Mouse (Mus musculus) lung, embryonic 16.5 days (tissue): ENCODE measurements around the gene Hacd2. TPM values are rescaled to one million over a fixed set of nuclear protein-coding genes. Genes with fewer than 3 reads are reported as not detected.

ENCODE experiments used
- ATAC-seq: fragments of 200-750 bp; cut with Nextera tagmentation; 2 replicates; pipeline ENCODE4 v1.8.0; 2017; ENCODE audit warnings: low read depth, mild to moderate bottlenecking, moderate library complexity
- H3K27ac ChIP-seq: fragments of 300-500 bp; sonication (generic); 2 replicates; pipeline ENCODE4 v1.5.1; 2014; ENCODE audit warnings: mild to moderate bottlenecking, control low read depth, low read length
- H3K27me3 ChIP-seq: fragments of 300-500 bp; sonication (generic); 2 replicates; pipeline ENCODE4 v1.6.1; 2014; ENCODE audit warnings: low read depth, low read length, mixed read lengths; ENCODE audit not compliant: control insufficient read depth, insufficient read depth
- H3K36me3 ChIP-seq: fragments of 300-500 bp; sonication (generic); 2 replicates; pipeline ENCODE4 v1.6.1; 2014; ENCODE audit warnings: low read length; ENCODE audit not compliant: control insufficient read depth, insufficient read depth
- H3K4me1 ChIP-seq: fragments of 300-500 bp; sonication (generic); replicated peaks from 2 replicates; pipeline ENCODE4 v1.6.1; 2014; ENCODE audit warnings: low read length, mixed read lengths; ENCODE audit not compliant: control insufficient read depth, insufficient read depth
- H3K4me2 ChIP-seq: fragments of 300-500 bp; sonication (generic); 2 replicates; pipeline ENCODE4 v1.6.1; 2014; ENCODE audit warnings: low read depth, low read length, control low read depth
- H3K4me3 ChIP-seq: fragments of 300-500 bp; sonication (generic); 2 replicates; pipeline ENCODE4 v1.5.1; 2014; ENCODE audit warnings: mild to moderate bottlenecking, low read length, control low read depth
- H3K9ac ChIP-seq: fragments of 300-500 bp; sonication (generic); 2 replicates; pipeline ENCODE4 v1.6.1; 2014; ENCODE audit warnings: low read length, control low read depth
- H3K9me3 ChIP-seq: fragments of 300-500 bp; sonication (generic); 2 replicates; pipeline ENCODE4 v1.6.1; 2016; ENCODE audit warnings: low read length; ENCODE audit not compliant: control insufficient read depth
- WGBS: fragments of 180-500 bp; shearing (Covaris S2); extraction: QIAGEN DNeasy Blood & Tissue Kit; methylation state at CpG from one replicate; pipeline ENCODE4 v1.1.7; 2014; 5-methylcytosine and 5-hydroxymethylcytosine counted together
- polyA plus RNA-seq: library from polyadenylated mRNA; unstranded; fragments of >200 nt; fragmentation: Nextera tagmentation; extraction: Ambion mirVana; gene quantifications from 2 replicates; pipeline ENCODE4 v1.2.1, GENCODE M21; 2015

Gene Hacd2
- polyA plus RNA-seq, 1 experiment from 2014 or later = 78.2 TPM

DNA sequence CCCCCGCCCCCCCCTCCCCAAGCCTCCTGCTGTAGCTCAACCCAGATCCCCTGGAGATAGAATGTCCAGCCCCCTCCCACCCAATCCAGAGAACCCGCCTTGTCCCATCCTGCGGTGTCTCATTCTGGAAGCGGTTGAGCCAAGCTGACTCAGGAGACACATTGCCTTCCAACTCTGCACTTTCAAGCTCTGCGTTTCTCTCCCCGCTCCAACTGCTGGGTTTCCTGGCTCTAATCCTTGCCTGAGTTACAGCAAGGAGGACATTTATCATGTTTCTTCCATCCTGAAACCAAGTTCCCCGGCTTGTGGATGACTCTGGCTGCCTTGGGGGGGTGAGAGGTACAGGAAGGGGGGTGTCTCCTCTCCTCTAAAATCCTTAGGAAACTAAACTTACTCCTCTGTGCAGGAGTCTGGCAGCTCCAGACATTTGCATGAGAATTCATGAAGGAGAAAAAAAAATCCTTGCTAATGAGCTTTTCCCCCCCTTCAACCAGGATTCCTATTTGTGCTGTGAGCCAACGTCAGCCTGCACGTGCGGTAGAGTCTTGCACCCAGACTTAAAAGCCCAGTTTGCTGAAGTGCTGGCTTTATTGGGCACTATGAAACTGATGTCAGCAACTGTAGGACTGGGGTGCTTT, 21.2 kb upstream of the Hacd2 start:
- no peak for ATAC-seq
- Histone ChIP-seq H3K4me1 (peaks cover 16% of the 10 kb centered on the region), H3K9ac (no peak overlapping the region), H3K27me3 (no peaks in the 10 kb centered on the region), H3K4me2 (no peak overlapping the region), H3K36me3 (peaks cover 8% of the 10 kb centered on the region), H3K4me3 (no peak overlapping the region), H3K9me3 (no peaks in the 10 kb centered on the region), H3K27ac (no peak overlapping the region)
- WGBS = 18% methylated on average over 10 of the region's 10 CpGs

GRCm38 (mm10) chr16:35004356-35004755, 17.9 kb upstream of the Hacd2 start:
- WGBS = 61% methylated on average over 5 of the region's 5 CpGs
- no peak for ATAC-seq
- H3K9ac ChIP-seq = no peak overlapping the region

DNA sequence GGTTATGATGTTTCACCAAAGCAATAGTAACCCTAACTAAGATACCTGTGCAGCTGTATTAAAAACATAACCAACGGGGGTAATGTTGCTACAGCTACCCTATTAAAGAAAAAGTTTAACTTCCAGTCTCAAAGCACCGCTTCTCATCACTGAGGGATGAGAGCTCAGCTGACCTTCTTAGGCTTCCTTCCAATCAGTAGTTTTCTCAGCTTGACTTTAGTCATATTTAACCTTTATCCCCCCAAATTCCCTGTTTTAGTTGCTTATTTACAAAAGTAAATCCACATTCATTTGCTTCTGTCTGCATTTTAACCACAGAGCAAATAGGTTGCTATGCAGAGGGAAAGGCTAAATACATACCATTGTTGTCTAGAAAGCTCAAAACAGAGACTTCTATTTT, 17.5 kb upstream of the Hacd2 start:
- no peak overlapping the region for H3K4me2 ChIP-seq
- H3K4me3 ChIP-seq = no peak overlapping the region
- no peaks in the 10 kb centered on the region for H3K9me3 ChIP-seq
- H3K9ac ChIP-seq = no peak overlapping the region
- no peak overlapping the region for H3K27ac ChIP-seq
- no peak for ATAC-seq
- WGBS = 66% methylated on average over 2 of the region's 2 CpGs
- H3K36me3 ChIP-seq = 0 out of 2 replicates have a peak, but pooled peaks cover 4% of the 10 kb centered on the region
- H3K27me3 ChIP-seq = no peaks in the 10 kb centered on the region
- H3K4me1 ChIP-seq = peaks cover 3% of the 10 kb centered on the region

More at GRCm38 (mm10) chr16:35004356-35004755, 17.9 kb upstream of the Hacd2 start:
- Histone ChIP-seq H3K27me3 (no peaks in the 10 kb centered on the region), H3K36me3 (0 out of 2 replicates have a peak, but pooled peaks cover 4% of the 10 kb centered on the region), H3K27ac (no peak overlapping the region), H3K4me3 (no peak overlapping the region), H3K4me1 (peaks cover 3% of the 10 kb centered on the region), H3K9me3 (no peaks in the 10 kb centered on the region), H3K4me2 (no peak overlapping the region)

DNA sequence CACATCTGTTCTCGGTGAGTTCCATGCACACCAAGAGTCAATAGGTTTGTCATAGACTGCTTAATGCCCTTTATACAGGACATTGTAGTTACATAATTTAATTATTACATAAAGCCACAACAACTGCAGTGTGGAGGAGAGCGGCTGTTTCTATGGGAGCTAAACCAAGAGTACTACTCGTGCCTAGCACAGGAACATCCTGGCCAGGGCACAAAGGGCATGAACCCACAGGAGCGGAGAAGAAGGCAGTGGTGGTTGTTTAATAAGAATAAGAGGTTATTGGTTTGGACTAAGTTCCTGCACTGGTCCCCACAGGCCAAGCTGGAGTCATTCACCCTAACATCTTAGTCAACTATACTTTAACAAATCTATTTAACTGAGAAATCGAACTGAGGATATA, 16.0 kb upstream of the Hacd2 start:
- no peaks in the 10 kb centered on the region for H3K27me3 ChIP-seq
- H3K4me2 ChIP-seq = no peak overlapping the region
- H3K4me1 ChIP-seq = no peaks in the 10 kb centered on the region; the same call in 1 of the 2 replicates
- H3K9ac ChIP-seq = no peak overlapping the region
- no peak overlapping the region for H3K27ac ChIP-seq
- no peaks in the 10 kb centered on the region for H3K9me3 ChIP-seq
- no peak for ATAC-seq
- H3K4me3 ChIP-seq = no peak overlapping the region
- WGBS = 80% methylated on average over 5 of the region's 5 CpGs
- H3K36me3 ChIP-seq = 0 out of 2 replicates have a peak, but pooled peaks cover 4% of the 10 kb centered on the region

GRCm38 (mm10) chr16:35007361-35007760, 14.9 kb upstream of the Hacd2 start:
- Histone ChIP-seq H3K4me2 (no peak overlapping the region), H3K9ac (no peak overlapping the region), H3K9me3 (no peaks in the 10 kb centered on the region), H3K4me3 (no peak overlapping the region), H3K27ac (no peak overlapping the region), H3K36me3 (0 out of 2 replicates have a peak, but pooled peaks cover under 1% of the 10 kb centered on the region), H3K27me3 (no peaks in the 10 kb centered on the region), H3K4me1 (no peaks in the 10 kb centered on the region; the same call in 1 of the 2 replicates)
- ATAC-seq = no peak
- WGBS = 43% methylated on average over 1 of the region's 1 CpGs

- Histone ChIP-seq H3K4me3 (no peak overlapping the region), H3K4me1 (no peaks in the 10 kb centered on the region; the same call in 1 of the 2 replicates), H3K36me3 (no peaks in the 10 kb centered on the region), H3K9me3 (no peaks in the 10 kb centered on the region), H3K27ac (no peak overlapping the region), H3K9ac (no peak overlapping the region), H3K27me3 (no peaks in the 10 kb centered on the region), H3K4me2 (no peak overlapping the region)
- ATAC-seq = peak; percentile 56; the same call in 1 of the 2 replicates
Measured at GRCm38 (mm10) chr16:35008447-35008846, 13.8 kb upstream of the Hacd2 start.

DNA sequence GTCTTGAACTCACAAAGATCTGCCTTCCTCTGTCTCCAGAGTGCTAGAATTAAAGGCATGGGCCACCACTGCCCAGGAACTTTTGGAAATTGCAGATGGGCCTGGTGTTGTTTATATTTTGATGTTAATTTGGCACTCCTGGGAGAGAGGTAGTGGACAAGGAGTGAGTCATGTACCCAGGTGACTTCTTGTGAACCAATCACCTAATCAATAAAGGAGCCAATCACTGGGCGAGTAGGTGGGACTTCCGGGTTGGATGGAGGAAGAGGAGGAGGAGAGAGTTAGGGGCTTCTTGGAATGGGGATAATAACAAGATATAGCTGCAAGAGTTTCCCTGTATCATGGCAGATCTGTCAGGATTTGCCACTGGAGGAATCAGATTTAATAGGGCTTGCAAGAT, 8.7 kb upstream of the Hacd2 start:
- Histone ChIP-seq H3K9ac (no peak overlapping the region), H3K4me1 (no peaks in the 10 kb centered on the region; the same call in 1 of the 2 replicates), H3K36me3 (no peaks in the 10 kb centered on the region), H3K4me2 (no peak overlapping the region), H3K9me3 (no peaks in the 10 kb centered on the region), H3K27me3 (peaks cover 2% of the 10 kb centered on the region; the same call in 1 of the 2 replicates), H3K27ac (no peak overlapping the region), H3K4me3 (no peak overlapping the region)
- 88% methylated on average over 2 of the region's 2 CpGs for WGBS
- ATAC-seq = no peak

GRCm38 (mm10) chr16:35016491-35016890, 5.7 kb upstream of the Hacd2 start:
- ATAC-seq = no peak
- H3K9ac ChIP-seq = no peak overlapping the region
- peaks cover 13% of the 10 kb centered on the region for H3K27me3 ChIP-seq

GRCm38 (mm10) chr16:35018470-35018974, 3.7 kb upstream of the Hacd2 start:
- 80% methylated on average over 1 of the region's 1 CpGs for WGBS

More at GRCm38 (mm10) chr16:35016491-35016890, 5.7 kb upstream of the Hacd2 start:
- H3K4me3 ChIP-seq = no peak overlapping the region
- no peaks in the 10 kb centered on the region for H3K4me1 ChIP-seq
- H3K27ac ChIP-seq = no peak overlapping the region
- no peaks in the 10 kb centered on the region for H3K36me3 ChIP-seq
- no peaks in the 10 kb centered on the region for H3K9me3 ChIP-seq
- no peak overlapping the region for H3K4me2 ChIP-seq
- 59% methylated on average over 3 of the region's 3 CpGs for WGBS

More at GRCm38 (mm10) chr16:35018470-35018974, 3.7 kb upstream of the Hacd2 start:
- no peaks in the 10 kb centered on the region for H3K36me3 ChIP-seq
- no peaks in the 10 kb centered on the region for H3K9me3 ChIP-seq
- H3K9ac ChIP-seq = no peak overlapping the region
- ATAC-seq = no peak
- peaks cover 2% of the 10 kb centered on the region; the same call in 1 of the 2 replicates for H3K4me1 ChIP-seq
- no peak overlapping the region for H3K4me3 ChIP-seq
- no peak overlapping the region for H3K4me2 ChIP-seq
- peaks cover 13% of the 10 kb centered on the region for H3K27me3 ChIP-seq
- H3K27ac ChIP-seq = no peak overlapping the region
